Mouse (Mus musculus): ENCODE measurements around the gene Stambpl1.

GRCm38 (mm10) chr19:34236049-34236448 is 44.0 kb downstream of the Stambpl1 start:
- TF ChIP-seq USF1 (IDR thresholded peaks at IDR 0.05; ENCODE audit: low read depth, low read length) (no peak), E2F4 (IDR thresholded peaks at IDR 0.05; ENCODE audit: borderline replicate concordance, low read depth, low read length) (no peak), UBTF (IDR thresholded peaks at IDR 0.05; ENCODE audit: borderline replicate concordance, insufficient read depth, low read depth, low read length) (no peak), EP300 (IDR thresholded peaks at IDR 0.05; ENCODE audit: low read depth in 1 of 2, low read length in 2 of 2) (no peak), POLR2A (IDR thresholded peaks at IDR 0.05; ENCODE audit: control insufficient read depth in 1 of 2, insufficient read depth in 1 of 2, low read depth in 1 of 2, low read length in 2 of 2, poor library complexity in 1 of 2) (no peak)
